Mouse (Mus musculus) 3134 (cell line): ENCODE results near the gene Ctdsp1.
A peak's percentile ranks its signal among the peaks of the same experiment; 100 is the strongest.

Experiments used
- DNase-seq: peaks from one replicate; pipeline ENCODE4 v3.0.0-alpha.2; 2011; ENCODE audit warnings: low spot score; ENCODE audit not compliant: insufficient read length; ENCODE audit errors: extremely low read depth

The Ctdsp1 gene

DNA sequence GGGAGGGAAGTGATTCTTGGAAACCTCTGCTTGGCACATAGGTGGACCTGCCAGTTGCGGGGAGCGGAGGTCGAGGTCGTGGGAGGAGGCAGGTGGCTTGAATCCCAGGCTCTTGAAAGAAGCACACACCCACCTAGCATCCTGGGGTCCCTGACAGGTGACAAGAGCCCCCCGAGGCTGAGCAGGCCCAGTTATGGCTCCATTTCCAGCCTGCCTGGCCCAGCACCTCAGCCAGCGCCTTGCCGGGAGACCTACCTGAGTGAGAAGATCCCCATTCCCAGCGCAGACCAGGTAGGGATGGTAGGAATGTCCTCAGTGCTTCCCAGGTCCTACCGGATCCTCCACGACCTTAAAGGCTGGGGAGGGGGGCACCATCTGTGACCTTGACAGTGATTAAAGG, 15.7 kb upstream of the Ctdsp1 start:
- no peak for DNase-seq

DNA sequence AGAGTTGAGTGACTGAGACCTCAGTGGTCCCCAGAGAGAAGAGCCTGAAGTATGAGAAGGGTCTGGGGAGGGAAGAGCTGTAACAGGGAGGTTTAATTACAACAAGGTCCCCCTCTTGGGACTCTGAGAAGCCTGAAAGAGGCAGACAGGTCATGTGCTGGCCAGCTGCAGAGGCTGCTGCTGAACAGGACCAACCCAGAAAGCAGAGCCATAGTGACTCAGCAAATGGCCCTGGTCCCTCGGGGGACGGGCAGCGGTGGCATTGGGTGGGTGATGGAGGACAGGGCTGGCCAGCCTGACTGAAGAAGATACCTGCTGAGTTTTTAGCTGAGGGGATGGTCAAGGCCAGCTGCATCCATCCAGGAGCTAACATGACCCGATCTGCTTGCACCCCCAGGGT, 14.9 kb upstream of the Ctdsp1 start:
- peak; percentile 69 for DNase-seq

DNA sequence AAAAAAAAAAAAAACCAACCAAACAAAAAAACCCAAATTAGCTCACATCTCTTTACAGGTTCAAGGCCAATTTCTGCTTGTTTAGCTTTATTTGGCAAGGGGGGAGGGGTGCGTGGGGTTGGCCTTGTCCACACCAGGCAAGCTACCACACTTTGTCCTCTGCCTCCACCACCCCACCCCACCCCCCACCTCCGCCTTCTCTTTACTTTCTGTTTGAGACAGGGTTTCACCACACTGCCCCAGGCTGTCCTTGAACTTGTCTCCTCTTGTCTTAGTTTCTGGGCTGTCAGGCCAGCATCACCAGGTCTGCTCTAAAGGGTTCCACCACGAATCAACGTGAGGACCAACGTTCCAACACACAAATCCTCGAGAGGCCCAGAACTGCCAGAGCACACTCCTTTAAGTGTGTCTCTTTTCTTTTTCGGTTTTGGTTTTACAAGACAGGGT, 12.2 kb upstream of the Ctdsp1 start:
- DNase-seq: no peak

DNA sequence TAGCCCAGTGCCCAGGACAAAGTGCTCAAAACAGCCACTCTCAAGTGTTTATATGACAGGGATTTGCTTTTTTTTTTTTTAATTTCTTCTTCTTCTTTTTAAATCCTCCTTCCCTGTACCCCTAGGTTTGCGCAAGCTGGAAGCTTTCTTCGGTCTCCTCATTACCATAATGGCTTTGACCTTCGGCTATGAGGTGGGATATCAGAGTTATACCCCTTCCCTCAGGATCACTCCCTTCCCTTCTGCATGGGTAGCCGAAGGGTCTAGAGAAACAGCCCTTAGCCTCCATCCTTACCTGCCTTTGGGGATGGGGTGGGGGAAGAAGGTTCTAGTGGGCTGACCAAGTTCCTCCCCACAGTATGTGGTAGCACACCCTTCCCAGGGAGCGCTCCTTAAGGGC, 10.8 kb upstream of the Ctdsp1 start:
- no peak for DNase-seq

DNA sequence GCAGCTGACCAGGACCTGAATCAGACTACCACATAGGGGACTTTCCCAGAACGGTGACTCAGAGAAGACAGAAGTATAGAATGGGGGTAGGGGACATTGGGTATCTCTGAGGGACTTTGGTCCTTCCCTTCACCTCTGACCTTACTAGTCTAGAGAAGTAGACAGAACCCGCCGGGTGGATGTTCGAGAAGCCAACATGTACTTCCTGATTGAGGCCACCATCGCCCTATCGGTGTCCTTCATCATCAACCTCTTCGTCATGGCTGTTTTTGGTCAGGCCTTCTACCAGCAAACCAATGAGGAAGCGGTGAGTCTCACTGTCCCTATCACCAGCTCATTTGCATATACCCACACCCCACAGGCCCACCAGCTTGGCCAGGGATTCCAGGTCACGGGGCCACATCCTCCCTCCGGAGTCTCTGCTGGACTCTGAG, 9.7 kb upstream of the Ctdsp1 start:
- no peak for DNase-seq

DNA sequence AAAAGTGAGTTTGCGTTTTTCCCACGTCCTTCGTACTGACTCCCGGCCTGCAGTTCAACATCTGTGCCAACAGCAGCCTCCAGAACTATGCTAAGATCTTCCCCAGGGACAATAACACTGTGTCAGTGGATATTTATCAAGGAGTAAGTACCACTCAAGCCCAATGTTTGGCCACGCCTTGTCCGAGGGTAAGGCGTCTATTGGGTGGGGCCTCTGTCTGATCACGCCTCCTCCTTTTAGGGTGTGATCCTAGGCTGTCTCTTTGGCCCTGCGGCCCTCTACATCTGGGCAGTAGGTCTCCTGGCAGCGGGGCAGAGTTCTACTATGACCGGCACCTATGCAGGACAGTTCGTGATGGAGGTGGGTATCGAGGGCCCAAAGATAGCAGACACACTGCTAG, 7.9 kb upstream of the Ctdsp1 start:
- no peak for DNase-seq

DNA sequence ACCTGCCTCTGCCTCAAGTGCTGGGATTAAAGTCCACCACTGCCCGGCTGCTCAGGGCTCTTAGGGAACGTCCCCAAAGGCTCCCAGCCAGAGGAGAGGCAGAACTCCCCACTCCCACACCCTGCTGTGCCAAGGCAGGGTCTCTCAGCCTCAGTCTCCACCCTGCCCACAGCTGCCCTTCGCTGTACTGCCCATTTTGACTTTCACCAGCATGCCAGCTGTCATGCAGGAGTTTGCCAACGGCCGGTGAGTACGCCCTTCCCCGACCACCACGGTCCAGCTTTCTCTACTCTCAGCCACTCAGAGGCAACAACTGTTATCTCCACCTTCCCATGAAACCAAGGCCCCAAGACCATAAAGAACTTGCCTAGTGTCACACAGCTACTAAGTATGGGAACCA, 6.8 kb upstream of the Ctdsp1 start:
- DNase-seq: no peak

DNA sequence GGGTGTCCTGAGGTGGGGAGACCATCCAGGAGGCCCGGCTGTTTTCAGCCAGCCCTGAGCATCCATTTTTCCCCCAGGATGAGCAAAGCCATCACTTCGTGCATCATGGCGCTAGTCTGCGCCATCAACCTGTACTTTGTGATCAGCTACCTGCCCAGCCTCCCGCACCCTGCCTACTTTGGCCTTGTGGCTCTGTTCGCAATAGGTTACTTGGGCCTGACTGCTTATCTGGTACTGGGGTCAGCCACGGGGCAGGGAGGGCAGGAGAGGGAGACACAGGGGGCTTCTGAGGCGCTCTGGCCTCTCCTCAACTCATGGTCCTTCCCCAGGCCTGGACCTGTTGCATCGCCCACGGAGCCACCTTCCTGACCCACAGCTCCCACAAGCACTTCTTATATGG, 6.2 kb upstream of the Ctdsp1 start:
- DNase-seq: no peak

DNA sequence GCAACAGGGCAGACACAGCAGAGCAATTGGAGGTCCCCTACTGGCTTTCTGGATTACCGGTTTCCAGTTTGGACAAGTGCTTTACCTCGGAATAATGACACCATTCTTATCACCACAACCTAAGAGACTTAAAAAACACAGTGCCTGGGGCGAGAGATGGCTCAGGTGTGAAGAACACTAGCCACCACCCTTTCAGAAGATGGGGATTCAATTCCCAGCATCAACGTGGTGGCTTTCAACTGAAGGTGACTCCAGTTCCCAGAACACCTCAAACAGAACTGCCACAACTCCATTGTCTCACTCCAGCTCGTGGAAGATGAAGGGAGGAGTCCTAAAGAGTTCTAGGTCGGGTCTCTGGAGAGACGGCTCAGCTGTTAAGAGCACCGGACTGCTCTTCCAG, 5.8 kb upstream of the Ctdsp1 start:
- no peak for DNase-seq

DNA sequence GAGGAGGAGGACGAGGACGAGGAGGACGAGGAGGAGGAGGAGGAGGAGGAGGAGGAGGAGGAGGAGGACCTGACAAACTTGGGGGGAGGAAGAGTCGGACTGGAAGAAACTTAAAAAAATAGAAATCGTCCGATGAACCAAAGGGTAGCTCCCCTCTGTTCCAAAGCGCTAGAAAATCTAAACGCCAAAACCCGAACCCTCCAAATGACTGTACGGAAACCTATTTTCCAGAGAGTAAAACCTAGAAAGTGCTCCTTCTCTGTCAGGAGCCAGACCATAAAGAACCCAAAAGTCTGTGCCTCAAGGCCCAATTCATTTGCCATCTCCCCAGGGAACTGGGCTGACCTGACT, 5.0 kb upstream of the Ctdsp1 start:
- no peak for DNase-seq

DNA sequence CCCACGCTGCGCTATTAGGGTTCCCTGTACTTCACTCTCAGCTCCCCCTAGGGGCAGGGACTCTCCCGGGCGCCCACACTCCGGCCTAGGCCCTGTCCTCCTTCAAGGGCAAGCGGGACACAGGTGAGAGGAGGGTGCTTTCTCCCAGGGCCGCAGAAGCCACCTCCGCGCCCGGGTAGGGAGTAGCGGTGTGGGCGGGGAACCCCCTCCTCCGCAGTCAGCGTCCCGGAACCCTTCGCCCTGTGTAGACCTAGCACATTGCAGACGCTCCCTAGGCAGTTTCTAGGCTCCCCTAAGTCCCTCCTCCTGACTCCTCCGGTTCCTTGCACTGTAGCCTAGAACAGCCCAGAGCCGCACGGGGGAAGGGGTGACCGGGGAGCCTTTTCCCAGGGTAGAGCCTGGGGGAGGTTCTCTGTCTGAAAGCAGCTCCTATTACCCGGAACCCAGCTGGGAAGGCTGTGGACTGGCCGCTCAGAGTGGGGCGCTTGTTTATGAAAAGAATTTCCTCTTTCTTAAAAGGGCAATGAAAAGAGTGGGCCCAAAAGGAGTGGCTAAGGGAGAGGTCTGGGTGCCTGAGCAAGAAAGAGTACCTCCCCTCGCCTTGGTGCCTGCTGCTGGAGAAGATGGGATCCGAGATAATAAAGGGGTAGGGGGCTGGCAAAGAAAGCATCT, 4.5 kb upstream of the Ctdsp1 start:
- peak; percentile 96 for DNase-seq

DNA sequence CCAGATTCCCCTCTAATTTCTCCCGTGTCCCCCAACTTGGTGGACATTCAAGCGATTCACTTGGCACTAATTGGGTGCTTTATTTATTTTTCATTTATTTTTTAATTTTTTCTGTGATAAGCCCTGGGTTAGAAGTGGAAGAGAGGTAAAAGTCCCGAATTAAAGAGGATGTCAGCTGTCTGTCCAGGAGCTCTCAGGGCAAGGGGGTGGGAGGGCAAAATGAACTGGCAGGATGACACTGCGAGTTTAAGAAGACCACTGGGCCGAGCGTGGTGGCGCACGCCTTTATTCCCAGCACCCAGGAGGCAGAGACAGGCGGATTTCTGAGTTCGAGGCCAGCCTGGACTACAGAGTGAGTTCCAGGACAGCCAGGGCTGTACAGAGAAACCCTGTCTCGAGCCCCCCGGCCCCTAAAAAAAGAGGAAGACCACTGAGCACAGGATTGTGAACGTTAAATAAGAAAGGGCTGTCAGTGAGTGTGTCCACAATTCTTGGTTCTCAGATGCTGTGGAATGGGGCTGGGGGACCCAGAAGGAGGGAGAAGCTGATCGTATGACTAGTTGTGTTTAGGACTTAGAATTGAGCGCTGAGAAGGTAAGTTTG, 3.8 kb upstream of the Ctdsp1 start:
- DNase-seq: no peak

DNA sequence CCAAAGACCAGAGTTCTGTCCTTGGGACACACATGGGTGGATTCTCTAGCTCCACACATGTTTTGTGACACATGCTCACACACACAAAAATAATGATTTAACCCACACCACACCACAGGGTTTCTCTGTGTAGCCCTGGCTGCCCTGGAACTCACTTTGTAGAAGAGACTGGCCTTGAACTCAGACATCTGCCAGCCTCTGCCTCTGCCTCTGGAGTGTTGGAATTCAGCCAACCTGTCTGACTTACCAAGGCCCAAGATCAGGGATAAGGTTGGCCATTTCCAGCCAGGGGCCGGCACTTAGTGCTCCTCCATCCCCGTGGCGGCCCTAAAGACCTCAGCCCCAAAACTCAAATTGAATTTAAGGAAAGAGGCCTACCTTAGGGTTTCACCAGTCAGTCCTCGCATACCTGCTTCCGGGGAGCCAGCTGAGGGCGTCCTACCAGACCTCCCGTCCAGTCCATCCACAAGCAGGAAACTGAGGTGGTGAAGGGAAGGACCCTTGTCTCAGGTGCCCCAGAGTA, 2.9 kb upstream of the Ctdsp1 start:
- no peak for DNase-seq

DNA sequence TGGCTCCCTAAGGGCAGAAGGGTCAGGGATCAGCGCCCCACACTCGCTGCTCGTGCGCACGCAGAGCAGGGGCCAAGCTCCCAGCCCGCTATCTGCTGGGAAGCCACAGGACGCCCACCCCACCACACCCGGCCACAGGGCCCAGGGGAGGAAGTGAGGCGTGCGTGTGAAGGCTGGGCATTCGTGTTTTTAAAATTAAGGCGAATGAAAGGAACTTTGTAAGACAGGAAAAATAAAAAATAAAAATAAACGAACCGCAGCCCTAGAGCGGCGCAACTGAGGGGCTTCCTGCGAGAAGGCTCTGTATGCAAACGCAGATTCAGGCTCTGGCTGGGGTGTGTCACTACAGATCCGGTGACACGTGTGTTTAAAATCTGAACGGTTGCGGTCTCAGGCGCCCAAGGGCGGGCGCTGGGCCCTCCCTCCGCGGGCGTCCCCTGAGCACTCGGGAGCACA, 1.4 kb upstream of the Ctdsp1 start:
- DNase-seq: no peak

DNA sequence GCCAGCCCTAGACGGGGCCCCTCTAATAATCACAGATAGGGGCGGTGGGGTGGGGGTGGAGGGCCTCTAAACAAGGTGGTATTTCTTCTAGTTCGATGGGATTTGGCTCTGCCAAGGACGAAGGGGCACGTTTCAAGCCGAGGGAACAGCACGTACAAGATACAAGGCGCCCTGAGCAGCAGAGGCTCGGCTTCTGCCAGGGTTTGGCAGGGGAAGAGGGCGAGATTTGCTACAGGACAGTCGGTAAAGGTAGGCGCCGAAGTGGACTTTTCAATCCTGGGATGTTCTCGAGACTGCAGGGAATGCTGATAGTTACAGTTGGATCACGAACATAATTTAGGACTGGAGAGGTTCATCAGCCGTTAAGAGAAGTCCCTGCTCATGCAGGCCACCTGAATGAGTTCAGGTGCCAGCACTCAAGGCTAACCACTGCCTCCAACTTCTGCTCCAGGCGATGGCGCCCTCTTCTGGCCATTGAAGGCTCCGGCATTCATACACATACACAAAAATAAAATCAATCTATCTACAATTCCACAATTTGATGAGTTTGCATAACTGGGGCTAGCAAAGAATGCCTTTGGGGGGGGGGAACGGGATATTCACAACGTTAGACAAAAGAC, 912 bp upstream of the Ctdsp1 start:
- DNase-seq: no peak

DNA sequence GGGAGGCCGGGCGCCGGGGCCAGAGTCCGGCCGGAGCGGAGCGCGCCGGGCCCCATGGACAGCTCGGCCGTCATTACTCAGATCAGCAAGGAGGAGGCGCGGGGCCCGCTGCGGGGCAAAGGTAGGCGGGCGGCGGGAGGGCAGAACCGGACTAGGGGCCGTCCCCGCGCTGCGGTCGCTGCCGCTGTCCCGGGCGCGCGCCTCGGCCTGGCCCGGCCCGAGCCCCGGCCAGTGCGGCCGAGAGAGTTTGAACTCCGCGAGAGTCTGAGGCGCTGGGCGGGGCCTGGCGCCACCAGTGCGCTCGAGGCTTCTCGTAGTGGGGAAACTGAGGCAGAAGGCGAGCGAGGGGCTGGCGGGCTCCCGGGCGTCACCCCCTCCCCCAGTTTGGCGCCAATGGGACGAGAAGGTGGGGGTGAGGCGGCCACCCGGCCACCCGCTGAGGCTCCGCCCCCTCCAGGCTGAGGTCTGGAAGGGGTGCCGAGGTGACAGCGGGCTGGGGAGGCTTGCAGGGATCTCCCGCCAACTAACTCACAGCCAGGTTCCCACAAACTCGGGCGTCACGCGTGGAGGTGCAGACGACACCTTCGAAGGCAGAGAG, 634 bp downstream of the Ctdsp1 start:
- peak; percentile 83 for DNase-seq

DNA sequence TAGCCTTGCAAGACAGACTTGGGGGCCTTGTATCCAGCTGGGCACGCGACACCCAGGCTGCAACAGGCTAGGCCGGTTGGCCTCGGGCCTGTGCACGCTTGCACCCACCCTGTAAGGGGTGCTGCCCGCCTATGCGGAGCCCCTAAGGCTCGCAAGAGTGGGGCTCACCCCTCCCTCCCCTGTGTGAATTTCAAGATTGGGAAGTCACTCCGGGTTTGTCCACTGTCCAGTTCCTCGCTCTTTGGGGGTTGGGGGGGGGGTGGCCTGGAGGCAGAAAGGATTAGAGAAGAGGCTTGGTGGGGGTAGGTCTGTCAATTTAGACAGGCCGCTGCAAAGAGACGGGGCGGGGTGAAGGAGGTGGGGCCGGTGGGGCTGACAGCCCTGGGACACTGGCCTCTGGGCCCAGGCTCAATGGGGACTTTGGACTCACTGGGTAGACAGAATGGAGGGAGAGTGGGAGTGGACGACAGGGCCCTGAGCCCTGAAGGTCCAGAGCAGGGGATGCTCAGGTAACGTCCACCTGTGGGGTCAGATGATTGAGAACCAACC, 1.2 kb downstream of the Ctdsp1 start:
- no peak for DNase-seq

DNA sequence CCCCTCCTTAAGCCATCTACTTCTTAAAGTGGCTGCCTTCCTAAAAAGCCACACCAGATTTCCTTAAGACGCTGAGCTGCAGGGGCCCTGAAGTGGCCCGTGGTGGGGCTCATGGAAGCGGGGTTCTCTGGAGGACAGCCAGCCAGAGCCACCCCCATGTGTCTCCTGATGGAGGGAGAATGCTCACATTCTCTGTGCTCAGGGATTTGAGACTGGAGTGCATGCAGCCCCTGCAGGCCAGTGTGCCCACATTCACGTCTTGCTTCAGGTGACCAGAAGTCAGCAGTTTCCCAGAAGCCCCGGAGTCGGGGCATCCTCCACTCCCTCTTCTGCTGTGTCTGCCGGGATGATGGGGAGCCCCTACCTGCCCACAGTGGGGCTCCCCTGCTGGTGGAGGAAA, 1.7 kb downstream of the Ctdsp1 start:
- DNase-seq: peak; percentile 56

DNA sequence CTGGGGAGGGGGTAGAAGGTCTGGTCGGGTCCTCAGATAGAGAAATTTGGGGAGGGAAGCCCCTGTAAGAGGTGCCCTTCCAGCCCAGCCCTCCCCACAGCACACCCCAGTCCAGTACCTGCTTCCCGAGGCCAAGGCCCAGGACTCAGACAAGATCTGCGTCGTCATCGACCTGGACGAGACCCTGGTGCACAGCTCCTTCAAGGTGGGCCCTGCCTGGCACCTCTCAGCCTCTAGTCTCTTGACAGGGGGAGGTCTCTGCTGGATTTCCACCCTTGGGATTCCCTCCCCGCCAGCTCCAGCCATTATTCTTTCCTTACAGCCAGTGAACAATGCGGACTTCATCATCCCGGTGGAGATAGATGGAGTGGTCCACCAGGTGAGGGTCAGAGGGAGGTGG, 2.4 kb downstream of the Ctdsp1 start:
- DNase-seq: no peak

DNA sequence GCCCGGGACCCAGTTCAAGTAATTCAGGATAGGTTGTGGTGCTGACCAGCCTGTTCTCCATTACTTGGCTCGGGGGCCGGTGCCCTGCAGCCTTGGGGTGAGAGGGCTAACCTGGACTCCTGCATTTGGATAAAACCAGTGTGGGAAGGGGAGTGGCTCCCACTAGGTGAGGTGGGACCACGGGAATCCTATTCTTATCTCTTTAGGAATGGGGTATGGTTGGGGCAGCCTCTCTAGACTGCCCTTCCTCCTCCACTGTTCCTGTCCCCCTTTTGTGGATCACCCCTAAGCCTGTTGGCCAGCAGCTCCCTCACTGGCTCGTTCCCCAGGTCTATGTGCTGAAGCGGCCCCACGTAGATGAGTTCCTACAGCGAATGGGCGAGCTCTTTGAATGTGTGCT, 3.0 kb downstream of the Ctdsp1 start:
- no peak for DNase-seq

DNA sequence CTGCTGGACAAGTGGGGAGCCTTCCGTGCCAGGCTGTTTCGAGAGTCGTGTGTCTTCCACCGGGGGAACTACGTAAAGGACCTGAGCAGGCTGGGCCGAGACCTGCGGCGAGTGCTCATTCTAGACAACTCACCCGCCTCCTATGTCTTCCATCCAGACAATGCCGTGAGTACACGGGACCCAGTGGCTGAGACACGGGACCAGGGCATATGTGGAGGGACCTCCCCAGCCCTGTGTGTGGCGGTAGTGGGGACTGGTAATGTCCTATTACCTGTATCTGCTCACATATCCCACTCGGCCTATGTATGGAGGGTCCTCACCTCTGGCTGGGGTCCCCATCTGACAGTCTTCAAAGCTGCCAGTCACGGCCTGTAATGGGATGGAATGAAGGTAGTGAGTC, 3.5 kb downstream of the Ctdsp1 start:
- no peak for DNase-seq
